Mouse (Mus musculus): ENCODE data around the gene Cyb561.

Gene Cyb561

DNA sequence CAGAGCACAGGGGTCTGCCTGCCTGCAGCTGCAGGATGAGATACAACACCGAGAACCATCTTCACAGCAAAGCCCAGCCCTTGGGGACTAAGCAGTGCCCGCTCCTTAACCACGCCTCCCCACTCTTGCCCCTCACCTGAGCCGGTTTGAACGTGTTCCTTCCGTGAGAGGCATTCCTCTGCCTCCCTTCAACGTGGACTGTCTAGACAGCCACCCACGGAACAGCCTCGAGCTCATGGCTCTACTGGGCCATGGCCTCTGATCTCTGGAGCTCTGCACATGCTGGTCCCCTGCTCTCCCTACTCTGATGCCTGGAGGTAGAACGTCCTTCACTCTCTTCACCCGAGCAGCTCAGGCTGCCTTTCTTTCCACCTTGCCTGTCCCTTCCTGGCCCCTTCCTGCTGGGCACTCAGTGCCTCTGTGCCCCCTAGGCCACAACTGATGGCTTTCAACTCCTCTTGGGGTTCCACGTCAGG, at the start of gene Cyb561:
TSS of gene Cyb561 (minus strand) at position 426 of the 476 bp plus-strand sequence.
- no peak for DNase-seq (ENCODE audit: low spot score in 2 of 2)

DNA sequence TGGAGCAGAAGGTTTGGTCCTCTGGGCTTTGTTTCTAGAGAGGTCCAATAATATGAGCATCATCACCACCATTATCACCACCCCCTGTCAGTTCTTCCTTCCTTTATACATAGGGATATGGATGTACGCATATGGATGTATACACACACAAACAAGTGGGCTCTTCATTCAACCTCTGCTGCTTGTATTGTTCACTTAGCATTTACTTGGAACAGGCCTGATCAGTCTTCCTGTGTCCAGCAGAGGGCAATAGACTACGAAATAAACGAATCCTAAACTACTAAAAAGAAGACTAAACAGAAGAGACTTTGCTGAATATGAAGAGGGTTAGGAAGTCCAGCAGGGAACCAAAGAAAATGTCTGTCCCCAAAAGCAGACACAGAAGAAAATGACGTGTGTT, 48.6 kb upstream of the Cyb561 start:
- DNase-seq (ENCODE audit: low spot score in 2 of 2): no peak

GRCm38 (mm10) chr11:106000062-106000461, 46.9 kb upstream of the Cyb561 start:
- no peak for DNase-seq (ENCODE audit: low spot score in 2 of 2)

GRCm38 (mm10) chr11:105994375-105994774, 41.2 kb upstream of the Cyb561 start, which contains the start of gene Ace3:
Gene Ace3, plus strand, starts transcription at chr11:105994675.
- DNase-seq (ENCODE audit: low spot score in 2 of 2): no peak

GRCm38 (mm10) chr11:105990231-105990630, 37.1 kb upstream of the Cyb561 start:
- DNase-seq (ENCODE audit: low spot score in 2 of 2): no peak

DNA sequence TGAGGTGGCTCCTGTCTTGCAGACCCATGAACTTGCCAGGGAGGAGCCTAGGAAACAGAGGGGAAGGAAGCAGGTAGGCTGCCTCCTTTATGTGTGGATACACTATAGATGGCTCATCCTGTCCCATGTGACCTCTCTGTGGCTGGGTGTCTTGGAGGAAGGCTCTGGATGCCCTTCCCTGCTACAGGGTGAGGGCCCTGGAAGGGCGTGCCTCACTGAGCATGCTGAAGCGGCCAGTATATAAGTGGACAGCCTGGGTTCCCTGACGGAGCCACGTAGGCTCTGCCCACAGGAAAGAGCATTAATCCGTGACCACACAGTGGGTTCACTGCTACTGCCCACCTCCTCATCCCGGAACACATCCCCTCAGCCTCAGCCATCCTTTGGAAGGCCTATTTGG, 36.3 kb upstream of the Cyb561 start:
- DNase-seq (ENCODE audit: low spot score in 2 of 2): no peak

- DNase-seq (ENCODE audit: low spot score in 2 of 2): no peak
These were observed 34.3 kb upstream of the Cyb561 start for GRCm38 (mm10) chr11:105987446-105987845.

DNA sequence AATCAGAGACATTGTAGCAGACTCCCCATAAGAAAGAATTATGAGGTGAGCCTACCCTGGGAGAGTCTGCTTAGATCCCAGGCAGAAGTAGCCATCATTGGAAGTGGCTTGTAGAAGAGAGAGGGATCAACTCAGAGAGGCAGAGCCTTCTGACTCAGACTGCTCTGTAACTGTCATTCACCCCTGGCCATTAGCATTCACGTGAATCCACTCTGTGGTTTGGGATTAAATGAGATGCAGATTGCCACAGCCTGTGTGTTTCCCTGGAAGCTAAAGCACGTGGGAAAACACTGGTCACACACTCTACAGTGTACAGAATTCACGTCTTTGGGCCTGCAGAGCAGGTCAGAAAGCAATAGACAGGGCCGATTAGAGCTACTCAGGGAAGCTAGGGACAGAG, 31.3 kb upstream of the Cyb561 start:
- no peak for DNase-seq (ENCODE audit: low spot score in 2 of 2)

GRCm38 (mm10) chr11:105978634-105979033, 25.5 kb upstream of the Cyb561 start:
- DNase-seq (ENCODE audit: low spot score in 2 of 2): no peak

GRCm38 (mm10) chr11:105978232-105978631, 25.1 kb upstream of the Cyb561 start:
- no peak for DNase-seq (ENCODE audit: low spot score in 2 of 2)

- no peak for DNase-seq (ENCODE audit: low spot score in 2 of 2)
These were observed 22.5 kb upstream of the Cyb561 start for GRCm38 (mm10) chr11:105975636-105976035.

- DNase-seq (ENCODE audit: low spot score in 2 of 2): no peak
These were observed 21.9 kb upstream of the Cyb561 start for GRCm38 (mm10) chr11:105975050-105975449.

GRCm38 (mm10) chr11:105974593-105974992, 21.5 kb upstream of the Cyb561 start:
- DNase-seq (ENCODE audit: low spot score in 2 of 2): no peak

- DNase-seq (ENCODE audit: low spot score in 2 of 2): peak in 1 of 2 experiments; percentile 46
These were observed 16.4 kb upstream of the Cyb561 start for GRCm38 (mm10) chr11:105969516-105969915.

DNA sequence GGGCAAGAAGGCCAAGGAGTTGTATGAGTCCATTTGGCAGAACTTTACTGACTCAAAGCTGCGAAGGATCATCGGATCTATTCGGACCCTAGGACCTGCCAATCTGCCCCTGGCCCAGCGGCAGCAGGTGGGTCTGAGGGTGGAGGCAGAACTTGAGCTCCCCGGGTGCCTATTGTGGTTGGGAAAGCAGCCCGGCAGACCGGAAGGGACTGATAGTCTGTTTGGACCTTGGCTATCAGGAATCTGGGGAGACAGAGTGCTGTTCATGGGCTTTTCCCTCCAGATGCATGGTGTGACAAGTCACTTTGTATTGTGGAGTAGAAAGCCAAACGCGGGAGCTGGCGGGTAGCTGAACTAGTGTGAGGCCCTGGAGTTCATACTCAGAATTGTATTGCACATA, 15.8 kb upstream of the Cyb561 start:
- DNase-seq (ENCODE audit: low spot score in 2 of 2): no peak

- DNase-seq (ENCODE audit: low spot score in 2 of 2): no peak
These were observed 14.8 kb upstream of the Cyb561 start, which contains the start of gene Ace for GRCm38 (mm10) chr11:105967741-105968574. Gene Ace, plus strand, starts transcription at chr11:105967945.

GRCm38 (mm10) chr11:105966288-105966687, 13.2 kb upstream of the Cyb561 start:
- no peak for DNase-seq (ENCODE audit: low spot score in 2 of 2)

DNA sequence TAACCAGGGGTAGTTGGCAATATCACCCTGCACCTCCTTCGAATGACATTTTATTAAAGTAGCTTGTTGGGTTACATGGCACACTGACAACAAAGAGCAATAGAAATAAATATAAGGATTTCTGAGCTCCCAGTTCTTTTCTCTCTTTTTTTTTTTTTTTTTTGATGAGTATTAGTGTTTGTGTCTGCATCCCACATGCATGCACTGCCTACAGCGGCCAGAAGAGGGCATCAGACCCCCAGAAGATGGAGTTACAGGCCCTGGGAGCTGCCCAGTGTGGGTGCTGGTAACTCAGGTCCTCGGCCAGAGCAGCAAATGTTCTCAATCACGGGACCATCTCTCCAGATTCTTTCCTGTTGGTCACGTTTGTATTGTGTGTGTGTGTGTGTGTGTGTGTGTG, 11.6 kb upstream of the Cyb561 start:
- DNase-seq (ENCODE audit: low spot score in 2 of 2): no peak

DNA sequence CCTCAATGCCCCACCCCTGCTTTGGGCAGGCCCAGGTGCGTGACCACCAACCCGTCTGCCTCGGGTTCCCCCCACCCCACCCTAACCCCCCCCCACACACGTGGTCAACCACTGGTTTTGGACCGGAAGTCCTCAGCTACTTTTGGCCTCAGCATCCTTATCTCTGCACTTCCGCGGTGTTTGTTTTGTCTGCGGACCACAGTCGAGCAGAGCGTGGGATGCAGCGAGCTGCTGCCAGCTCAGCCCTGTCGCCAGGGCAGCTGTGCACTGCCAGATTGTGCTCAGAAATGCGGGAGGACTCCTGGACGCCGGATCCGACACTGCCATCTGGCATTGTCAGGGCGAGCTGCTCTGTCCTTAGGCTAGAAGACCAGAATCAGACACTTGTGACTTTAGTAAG, 6.2 kb upstream of the Cyb561 start:
- no peak for DNase-seq (ENCODE audit: low spot score in 2 of 2)

DNA sequence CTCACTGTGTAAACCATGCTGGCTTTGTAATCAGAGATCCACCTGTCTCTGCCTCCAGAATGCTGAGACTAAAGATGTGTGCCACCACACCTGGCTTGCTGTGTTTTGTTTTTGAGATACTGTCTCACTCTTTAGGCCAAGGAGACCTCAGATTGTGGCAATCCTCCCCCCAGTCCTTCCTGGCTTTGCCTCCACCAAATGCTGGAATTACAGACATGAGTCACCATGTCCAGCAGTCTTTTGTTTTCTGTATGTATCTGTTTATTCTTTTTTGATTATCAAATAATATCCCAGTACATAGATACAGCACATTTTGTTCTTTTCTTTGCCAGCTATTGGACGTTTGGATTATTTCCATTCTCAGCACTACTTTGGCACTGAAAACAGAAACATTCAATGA, 5.4 kb upstream of the Cyb561 start:
- DNase-seq (ENCODE audit: low spot score in 2 of 2): no peak

GRCm38 (mm10) chr11:105957501-105957900, 4.4 kb upstream of the Cyb561 start:
- DNase-seq (ENCODE audit: low spot score in 2 of 2): no peak

DNA sequence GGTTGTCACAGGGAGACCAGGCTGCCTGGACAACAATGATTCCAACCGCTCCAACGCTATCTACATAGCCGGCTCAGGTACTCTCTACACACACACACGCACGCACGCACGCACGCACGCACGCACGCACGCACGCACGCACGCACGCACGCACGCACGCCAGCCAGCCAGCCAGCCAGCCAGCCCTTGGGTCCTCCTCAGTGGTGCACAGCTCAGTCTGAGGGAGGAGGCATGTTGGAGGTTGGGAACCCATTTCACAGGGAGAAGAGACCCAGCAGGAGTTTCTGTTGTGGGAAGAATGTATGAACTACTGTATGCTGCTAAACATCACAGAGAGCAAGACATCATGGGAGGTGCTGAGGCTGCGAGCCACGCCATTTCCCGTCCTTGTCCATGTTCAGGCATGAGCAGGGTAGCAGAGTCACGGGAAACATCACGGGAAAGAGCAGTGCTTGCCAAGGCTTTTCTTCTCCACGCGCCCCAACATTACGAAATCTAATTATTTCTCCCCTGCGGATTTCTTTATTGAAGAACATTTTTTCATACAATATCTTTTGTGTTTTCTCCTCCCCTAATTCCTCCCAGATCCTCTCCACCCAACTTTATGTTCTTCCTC, 2.8 kb upstream of the Cyb561 start:
- no peak for DNase-seq (ENCODE audit: low spot score in 2 of 2)

GRCm38 (mm10) chr11:105953402-105953801, 266 bp upstream of the Cyb561 start:
- no peak for DNase-seq (ENCODE audit: low spot score in 2 of 2)
